Mouse (Mus musculus): Measurements from ENCODE around the gene Gm45713. TPM values are rescaled to one million over a fixed set of nuclear protein-coding genes. Genes with fewer than 3 reads are reported as not detected.

The Gm45713 gene
- total and polyA plus RNA-seq, 2 experiments from 2014 or later = not detected

GRCm38 (mm10) chr7:45158991-45159390 is 23.0 kb upstream of the Gm45713 start:
- 93% methylated on average over 6 of the region's 6 CpGs for WGBS
- peaks cover 6% of the 10 kb centered on the region; the same call in 1 of the 2 replicates for H3K27me3 ChIP-seq (ENCODE audit: insufficient read depth, low read length)
- peaks cover 23% of the 10 kb centered on the region; the same call in 1 of the 2 replicates for H3K36me3 ChIP-seq (ENCODE audit: insufficient read depth)
- DNase-seq = no peak
- peaks cover 14% of the 10 kb centered on the region for H3K4me1 ChIP-seq (ENCODE audit: insufficient read depth)
- H3K9me3 ChIP-seq (ENCODE audit: low read length) = no peaks in the 10 kb centered on the region
- H3K27ac ChIP-seq (ENCODE audit: low read depth, low read length) = no peak overlapping the region
- no peak overlapping the region for H3K4me2 ChIP-seq (ENCODE audit: low read depth)
- H3K9ac ChIP-seq = no peak overlapping the region
- ATAC-seq = no peak
- no peak for TF ChIP-seq CTCF (IDR thresholded peaks at IDR 0.05; ENCODE audit: low read depth)
- H3K4me3 ChIP-seq (ENCODE audit: low read depth, low read length) = no peak overlapping the region

DNA sequence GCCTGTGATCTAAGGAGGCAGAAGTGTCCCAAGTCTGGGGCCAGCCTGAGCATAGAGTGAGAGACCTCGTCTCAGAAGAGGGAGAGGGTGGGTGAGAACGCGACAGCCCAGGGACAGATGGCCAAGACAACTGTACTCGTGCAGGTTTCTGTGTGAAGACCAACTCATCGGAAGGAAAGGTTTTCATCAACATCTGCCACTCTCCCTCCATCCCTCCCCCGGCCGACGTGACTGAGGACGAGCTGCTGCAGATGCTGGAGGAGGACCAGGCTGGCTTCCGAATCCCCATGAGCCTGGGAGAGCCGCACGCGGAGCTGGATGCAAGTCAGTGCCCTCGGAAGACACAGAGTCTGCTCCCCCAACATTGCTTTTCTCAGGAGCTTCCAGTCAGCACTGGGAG is 21.4 kb upstream of the Gm45713 start:
- DNase-seq (no peak), ATAC-seq (no peak)
- Histone ChIP-seq H3K9me3 (ENCODE audit: low read length) (no peaks in the 10 kb centered on the region), H3K4me1 (ENCODE audit: insufficient read depth) (peaks cover 15% of the 10 kb centered on the region), H3K4me2 (ENCODE audit: low read depth) (no peak overlapping the region), H3K27ac (ENCODE audit: low read depth, low read length) (no peak overlapping the region), H3K27me3 (ENCODE audit: insufficient read depth, low read length) (no peaks in the 10 kb centered on the region), H3K4me3 (ENCODE audit: low read depth, low read length) (no peak overlapping the region), H3K9ac (no peak overlapping the region), H3K36me3 (ENCODE audit: insufficient read depth) (peaks cover 23% of the 10 kb centered on the region; the same call in 1 of the 2 replicates)
- WGBS = 85% methylated on average over 14 of the region's 14 CpGs
- TF ChIP-seq CTCF (IDR thresholded peaks at IDR 0.05; ENCODE audit: low read depth) = no peak

DNA sequence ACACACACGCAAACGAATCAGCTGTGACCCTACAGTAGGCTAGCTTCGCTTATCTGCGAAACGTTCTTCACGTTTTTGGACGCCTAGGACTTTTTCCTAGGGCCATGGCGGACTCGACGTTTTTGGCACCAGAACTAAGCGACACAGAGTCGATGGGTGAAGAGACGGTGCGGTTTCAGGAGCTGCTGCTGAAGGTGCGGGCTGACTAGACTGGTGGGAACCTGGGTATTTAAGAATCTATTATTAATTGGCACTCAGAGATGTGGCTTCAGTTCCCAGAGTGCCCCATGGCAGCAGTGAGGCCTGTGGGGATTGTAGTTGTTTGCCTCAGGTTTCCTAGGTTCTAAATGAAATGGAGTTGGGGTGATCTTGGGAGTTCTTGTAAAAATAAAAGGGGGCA is 20.2 kb upstream of the Gm45713 start:
- DNase-seq (no peak), ATAC-seq (no peak)
- Histone ChIP-seq H3K36me3 (ENCODE audit: insufficient read depth) (peaks cover 23% of the 10 kb centered on the region; the same call in 1 of the 2 replicates), H3K27me3 (ENCODE audit: insufficient read depth, low read length) (no peaks in the 10 kb centered on the region), H3K9me3 (ENCODE audit: low read length) (no peaks in the 10 kb centered on the region), H3K27ac (ENCODE audit: low read depth, low read length) (no peak overlapping the region), H3K4me1 (ENCODE audit: insufficient read depth) (peaks cover 13% of the 10 kb centered on the region; the same call in 1 of the 2 replicates), H3K4me3 (ENCODE audit: low read depth, low read length) (no peak overlapping the region), H3K9ac (no peak overlapping the region), H3K4me2 (ENCODE audit: low read depth) (no peak overlapping the region)
- TF ChIP-seq CTCF (IDR thresholded peaks at IDR 0.05; ENCODE audit: low read depth) = no peak
- 98% methylated on average over 15 of the region's 15 CpGs for WGBS

GRCm38 (mm10) chr7:45155590-45155989 is 19.6 kb upstream of the Gm45713 start:
- H3K27ac ChIP-seq (ENCODE audit: low read depth, low read length) = no peak overlapping the region
- peak overlapping the region; percentile 78; the same call in 1 of the 2 replicates for H3K4me2 ChIP-seq (ENCODE audit: low read depth)
- WGBS = 88% methylated on average over 9 of the region's 9 CpGs
- no peaks in the 10 kb centered on the region for H3K27me3 ChIP-seq (ENCODE audit: insufficient read depth, low read length)
- no peak for TF ChIP-seq CTCF (IDR thresholded peaks at IDR 0.05; ENCODE audit: low read depth)
- H3K36me3 ChIP-seq (ENCODE audit: insufficient read depth) = peaks cover 23% of the 10 kb centered on the region; the same call in 1 of the 2 replicates
- no peak for ATAC-seq
- peak overlapping the region; percentile 73; the same call in 1 of the 2 replicates for H3K4me3 ChIP-seq (ENCODE audit: low read depth, low read length)
- no peak for DNase-seq
- H3K9me3 ChIP-seq (ENCODE audit: low read length) = no peaks in the 10 kb centered on the region
- peaks cover 13% of the 10 kb centered on the region; the same call in 1 of the 2 replicates for H3K4me1 ChIP-seq (ENCODE audit: insufficient read depth)
- no peak overlapping the region for H3K9ac ChIP-seq

DNA sequence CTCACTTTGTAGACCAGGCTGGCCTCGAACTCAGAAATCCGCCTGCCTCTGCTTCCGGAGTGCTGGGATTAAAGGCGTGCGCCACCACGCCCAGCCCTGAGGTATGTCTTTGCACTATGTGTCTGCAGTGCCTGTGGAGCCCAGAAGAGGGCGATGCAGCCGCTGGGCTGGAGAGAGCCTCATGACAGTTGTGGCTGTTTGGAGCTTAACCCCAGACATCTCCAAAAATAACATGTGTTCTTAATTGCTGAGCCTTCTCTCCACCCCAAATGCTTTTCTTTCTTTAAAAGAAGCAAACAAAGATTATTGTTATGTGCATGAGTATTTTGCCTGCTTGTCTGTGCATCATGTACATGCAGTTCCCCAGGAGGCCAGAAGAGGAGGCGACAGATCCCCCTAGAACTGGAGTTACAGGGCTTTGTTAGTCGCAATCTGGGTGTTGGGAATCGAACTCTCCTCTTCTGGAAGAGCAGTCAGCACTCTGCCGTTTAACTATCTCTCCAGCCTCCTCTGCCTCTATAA is 19.0 kb upstream of the Gm45713 start:
- DNase-seq = peak; percentile 67
- H3K36me3 ChIP-seq (ENCODE audit: insufficient read depth) = peaks cover 18% of the 10 kb centered on the region; the same call in 1 of the 2 replicates
- peak overlapping the region; percentile 82 for H3K9ac ChIP-seq
- peak overlapping the region; percentile 73 for H3K4me3 ChIP-seq (ENCODE audit: low read depth, low read length)
- H3K27ac ChIP-seq (ENCODE audit: low read depth, low read length) = peak overlapping the region; percentile 95; the same call in 1 of the 2 replicates
- H3K4me1 ChIP-seq (ENCODE audit: insufficient read depth) = peaks cover 13% of the 10 kb centered on the region; the same call in 1 of the 2 replicates
- H3K9me3 ChIP-seq (ENCODE audit: low read length) = no peaks in the 10 kb centered on the region
- WGBS = 80% methylated on average over 12 of the region's 12 CpGs
- ATAC-seq = peak; percentile 45
- H3K4me2 ChIP-seq (ENCODE audit: low read depth) = peak overlapping the region; percentile 78
- peak; percentile 62 for TF ChIP-seq CTCF (IDR thresholded peaks at IDR 0.05; ENCODE audit: low read depth)
- H3K27me3 ChIP-seq (ENCODE audit: insufficient read depth, low read length) = no peaks in the 10 kb centered on the region

GRCm38 (mm10) chr7:45154096-45154992 is 18.3 kb upstream of the Gm45713 start, which contains the start of the genes Pih1d1 and Aldh16a1:
Pih1d1 (plus strand) TSS chr7:45154303.
Aldh16a1 (minus strand) TSS chr7:45154584.
- H3K36me3 ChIP-seq (ENCODE audit: insufficient read depth) = peaks cover 14% of the 10 kb centered on the region; the same call in 1 of the 2 replicates
- peak within 1 kb of the TSS; percentile 82 for H3K9ac ChIP-seq
- no peaks in the 10 kb centered on the region for H3K27me3 ChIP-seq (ENCODE audit: insufficient read depth, low read length)
- H3K4me1 ChIP-seq (ENCODE audit: insufficient read depth) = peaks cover 13% of the 10 kb centered on the region; the same call in 1 of the 2 replicates
- WGBS = 4% methylated on average over 69 of the region's 69 CpGs
- peak; percentile 99 for DNase-seq
- peak; percentile 97 for ATAC-seq
- H3K4me2 ChIP-seq (ENCODE audit: low read depth) = peak within 1 kb of the TSS; percentile 78
- peak within 1 kb of the TSS; percentile 95 for H3K27ac ChIP-seq (ENCODE audit: low read depth, low read length)
- TF ChIP-seq CTCF (IDR thresholded peaks at IDR 0.05; ENCODE audit: low read depth) = peak; percentile 79
- peak within 1 kb of the TSS; percentile 73 for H3K4me3 ChIP-seq (ENCODE audit: low read depth, low read length)
- H3K9me3 ChIP-seq (ENCODE audit: low read length) = no peaks in the 10 kb centered on the region
